Mouse (Mus musculus): ENCODE data around the gene Sgpp2. TPM values are rescaled to one million over a fixed set of nuclear protein-coding genes. Genes with fewer than 3 reads are reported as not detected.

Sgpp2 gene
- 1 to 10 TPM; 5.5 to 8.9 (median 7.1) TPM for total RNA-seq (2022)

GRCm38 (mm10) chr1:78310021-78310752 lies at the start of gene Sgpp2:
Gene Sgpp2, plus strand, starts transcription at chr1:78310345.
- DNase-seq (ENCODE audit: low spot score in 2 of 2) = peak; percentile 3 to 6

GRCm38 (mm10) chr1:78267519-78267918 lies 42.6 kb upstream of the Sgpp2 start:
- DNase-seq (ENCODE audit: low spot score in 2 of 2) = no peak

GRCm38 (mm10) chr1:78272915-78273314 lies 37.2 kb upstream of the Sgpp2 start:
- no peak for DNase-seq (ENCODE audit: low spot score in 2 of 2)

GRCm38 (mm10) chr1:78279128-78279527 lies 31.0 kb upstream of the Sgpp2 start:
- DNase-seq (ENCODE audit: low spot score in 2 of 2) = no peak

- no peak for DNase-seq (ENCODE audit: low spot score in 2 of 2)
Observed at GRCm38 (mm10) chr1:78292397-78292796, 17.7 kb upstream of the Sgpp2 start.

- no peak for DNase-seq (ENCODE audit: low spot score in 2 of 2)
Observed at GRCm38 (mm10) chr1:78299670-78300225, 10.4 kb upstream of the Sgpp2 start.

GRCm38 (mm10) chr1:78308688-78309087 lies 1.5 kb upstream of the Sgpp2 start:
- DNase-seq (ENCODE audit: low spot score in 2 of 2) = no peak

- no peak for DNase-seq (ENCODE audit: low spot score in 2 of 2)
Observed at GRCm38 (mm10) chr1:78309280-78309679, 865 bp upstream of the Sgpp2 start.

GRCm38 (mm10) chr1:78310861-78311341 lies 756 bp downstream of the Sgpp2 start:
- DNase-seq (ENCODE audit: low spot score in 2 of 2) = peak; percentile 3 to 9

- DNase-seq (ENCODE audit: low spot score in 2 of 2) = no peak
Observed at GRCm38 (mm10) chr1:78311482-78311881, 1.3 kb downstream of the Sgpp2 start.

- no peak for DNase-seq (ENCODE audit: low spot score in 2 of 2)
Observed at GRCm38 (mm10) chr1:78312917-78313316, 2.8 kb downstream of the Sgpp2 start.

- DNase-seq (ENCODE audit: low spot score in 2 of 2) = no peak
Observed at GRCm38 (mm10) chr1:78313961-78314360, 3.8 kb downstream of the Sgpp2 start.

GRCm38 (mm10) chr1:78318089-78318760 lies 8.1 kb downstream of the Sgpp2 start:
- no peak for DNase-seq (ENCODE audit: low spot score in 2 of 2)

GRCm38 (mm10) chr1:78320291-78320690 lies 10.1 kb downstream of the Sgpp2 start:
- no peak for DNase-seq (ENCODE audit: low spot score in 2 of 2)

GRCm38 (mm10) chr1:78322098-78322778 lies 12.1 kb downstream of the Sgpp2 start:
- DNase-seq (ENCODE audit: low spot score in 2 of 2) = no peak

GRCm38 (mm10) chr1:78322844-78323243 lies 12.7 kb downstream of the Sgpp2 start:
- no peak for DNase-seq (ENCODE audit: low spot score in 2 of 2)

GRCm38 (mm10) chr1:78324044-78324443 lies 13.9 kb downstream of the Sgpp2 start:
- no peak for DNase-seq (ENCODE audit: low spot score in 2 of 2)

- no peak for DNase-seq (ENCODE audit: low spot score in 2 of 2)
Observed at GRCm38 (mm10) chr1:78325851-78326250, 15.7 kb downstream of the Sgpp2 start.

- no peak for DNase-seq (ENCODE audit: low spot score in 2 of 2)
Observed at GRCm38 (mm10) chr1:78328646-78329045, 18.5 kb downstream of the Sgpp2 start.

- no peak for DNase-seq (ENCODE audit: low spot score in 2 of 2)
Observed at GRCm38 (mm10) chr1:78329861-78330260, 19.7 kb downstream of the Sgpp2 start.

- no peak for DNase-seq (ENCODE audit: low spot score in 2 of 2)
Observed at GRCm38 (mm10) chr1:78330620-78331158, 20.5 kb downstream of the Sgpp2 start.

GRCm38 (mm10) chr1:78337726-78338125 lies 27.6 kb downstream of the Sgpp2 start:
- no peak for DNase-seq (ENCODE audit: low spot score in 2 of 2)

Measured in layer of hippocampus, adult 8-10 months (tissue).